Mouse (Mus musculus) spleen, adult 2 months (tissue): ENCODE results near the gene Brd2.

ENCODE experiments used
- CTCF ChIP-seq: fragments of 200-500 bp; IDR thresholded peaks from 2 replicates; pipeline ENCODE4 v1.5.1; 2011; ENCODE audit warnings: mild to moderate bottlenecking, inconsistent platforms; ENCODE audit not compliant: insufficient read depth, insufficient read length, insufficient replicate concordance; ENCODE audit errors: extremely low read depth
- POLR2A ChIP-seq: fragments of 200-500 bp; IDR thresholded peaks from 2 replicates; pipeline ENCODE4 v1.6.1; 2011; ENCODE audit warnings: low read depth, low read length, inconsistent platforms

DNA sequence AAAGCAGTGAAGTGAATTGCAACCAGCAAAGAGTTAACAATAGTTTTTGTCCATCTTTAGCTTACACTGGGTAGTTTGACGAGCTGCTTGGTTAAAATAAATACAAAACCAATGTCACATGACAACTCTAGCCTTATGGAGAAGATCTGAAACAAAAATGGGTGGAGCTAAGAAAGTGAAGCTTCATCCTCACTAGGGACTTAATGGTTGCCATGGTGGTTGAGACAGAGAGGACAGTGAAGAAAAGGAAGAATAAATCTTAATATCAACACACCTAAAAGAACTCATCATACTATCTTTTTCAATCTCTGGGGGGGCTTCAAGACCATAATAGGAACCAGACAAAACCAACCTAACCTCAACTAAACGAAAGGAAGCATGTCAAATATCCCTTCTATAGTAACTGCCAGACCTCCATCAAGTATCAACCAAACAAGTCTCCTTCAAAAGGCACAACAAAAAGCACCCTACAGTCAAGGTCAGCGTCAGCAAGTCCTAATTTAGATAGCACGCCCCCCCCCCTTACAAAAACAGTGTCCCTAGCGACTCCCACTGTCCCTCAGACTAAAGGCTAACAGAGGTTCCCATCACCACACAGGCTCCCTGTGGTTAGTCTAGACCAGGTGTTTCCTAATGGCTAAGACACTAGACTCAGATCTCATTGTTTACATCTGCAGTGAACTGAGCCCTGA is 4.9 kb downstream of the Brd2 start:
- no peak for TF ChIP-seq POLR2A
- TF ChIP-seq CTCF: no peak
